Comparison of ENCODE assay signal across 13 mouse cellular contexts in the genomic region with DNA sequence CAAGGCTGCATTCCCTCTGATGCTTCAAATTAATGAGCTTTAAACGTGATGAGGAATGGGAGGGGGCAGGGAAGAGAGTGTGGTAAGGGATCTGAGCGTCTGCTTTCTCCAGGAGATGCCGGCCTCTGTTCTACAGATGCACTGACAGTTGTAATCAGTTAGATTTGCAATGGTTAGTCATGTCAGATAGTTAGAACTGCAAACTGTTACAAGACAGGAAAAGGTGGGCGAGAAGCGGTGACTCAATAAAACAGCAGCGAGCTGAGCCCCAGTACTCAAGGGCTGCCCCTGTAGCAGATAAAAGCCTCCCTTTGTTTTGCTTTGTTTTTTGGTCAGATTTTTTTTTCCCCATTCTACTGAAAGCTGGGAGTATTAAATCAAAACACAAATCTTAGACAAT. TPM values are rescaled to one million over a fixed set of nuclear protein-coding genes. Genes with fewer than 3 reads are reported as not detected.
DNase-seq lines count a peak whose midpoint lies in the region; ATAC-seq lines count a peak whose summit lies in the region.
"Had no signal": no experiment of that assay in that cellular context is flagged by ENCODE, and none has a peak within 500 bp of the region (broad histone marks: within the 10 kb centered on the region; RNA-seq: fewer than 3 reads in every experiment).

No protein-coding gene starts in this region.

- ATAC-seq in hindbrain, embryonic 16.5 days = peak; percentile 27; the same call in 1 of the 2 replicates
- ATAC-seq in hindbrain, embryonic 14.5 days (ENCODE audit: low FRiP score) = no peak; the same call in 1 of the 2 replicates
- peak; percentile 73 for ATAC-seq in CD4-positive, CD25-positive, alpha-beta regulatory T cell, adult 4 months
- ATAC-seq: forebrain, embryonic 15.5 days had no signal

- H3K4me3 ChIP-seq in hindbrain, embryonic 16.5 days (ENCODE audit: low read length) = no peak overlapping the region
- H3K4me3 ChIP-seq in hindbrain, embryonic 14.5 days (replicated peaks; ENCODE audit: low read length) = no peak overlapping the region
- H3K4me3 ChIP-seq: forebrain, embryonic 15.5 days; limb, embryonic 10.5 days had no signal

- no peak overlapping the region for H3K27ac ChIP-seq in hindbrain, embryonic 16.5 days (ENCODE audit: low read depth, low read length)
- no peak overlapping the region for H3K27ac ChIP-seq in hindbrain, embryonic 14.5 days
- H3K27ac ChIP-seq: forebrain, embryonic 15.5 days; kidney, postnatal 0 days; limb, embryonic 10.5 days had no signal

- 40% methylated on average over 6 of the region's 6 CpGs for WGBS in hindbrain, embryonic 16.5 days
- 34% methylated on average over 6 of the region's 6 CpGs for WGBS in hindbrain, embryonic 14.5 days

- no peaks in the 10 kb centered on the region for H3K9me3 ChIP-seq in hindbrain, embryonic 16.5 days (ENCODE audit: control insufficient read depth, low read length)
- H3K9me3 ChIP-seq in hindbrain, embryonic 14.5 days (ENCODE audit: control insufficient read depth, low read length) = no peaks in the 10 kb centered on the region
- H3K9me3 ChIP-seq: forebrain, embryonic 15.5 days; limb, embryonic 10.5 days had no signal

- peaks cover 3% of the 10 kb centered on the region for H3K4me1 ChIP-seq in hindbrain, embryonic 16.5 days (ENCODE audit: control insufficient read depth, insufficient read depth, low read depth, low read length)
- H3K4me1 ChIP-seq in hindbrain, embryonic 14.5 days (replicated peaks; ENCODE audit: control insufficient read depth, insufficient read depth, low read length) = no peaks in the 10 kb centered on the region; the same call in 1 of the 2 replicates
- H3K4me1 ChIP-seq: forebrain, embryonic 15.5 days had no signal

- DNase-seq in hindbrain, embryonic 14.5 days (ENCODE audit: low spot score) = no peak
- DNase-seq in 3T3-L1 (ENCODE audit: low read depth, low spot score) = peak; percentile 81
- DNase-seq in induced T-regulatory cell, adult 2 months (ENCODE audit: low read depth) = peak; percentile 81
- DNase-seq in ovary, adult 18-20 months (ENCODE audit: low spot score) = no peak
- no peak for DNase-seq in cerebellum, postnatal 25 days
- DNase-seq: adrenal gland, postnatal 25 days; cerebellum, adult 8-10 months; lung, adult 18-20 months had no signal

- no peaks in the 10 kb centered on the region for H3K36me3 ChIP-seq in hindbrain, embryonic 16.5 days (ENCODE audit: control insufficient read depth, insufficient read depth, low read length)
- no peaks in the 10 kb centered on the region for H3K36me3 ChIP-seq in hindbrain, embryonic 14.5 days (replicated peaks; ENCODE audit: control insufficient read depth, insufficient read depth)
- H3K36me3 ChIP-seq: forebrain, embryonic 15.5 days; limb, embryonic 10.5 days had no signal

- H3K4me2 ChIP-seq in hindbrain, embryonic 16.5 days (ENCODE audit: low read length) = no peak overlapping the region
- no peak overlapping the region for H3K4me2 ChIP-seq in hindbrain, embryonic 14.5 days (replicated peaks)
- H3K4me2 ChIP-seq: forebrain, embryonic 15.5 days had no signal

- no peak overlapping the region for H3K9ac ChIP-seq in hindbrain, embryonic 16.5 days (ENCODE audit: low read depth, low read length)
- H3K9ac ChIP-seq in hindbrain, embryonic 14.5 days = no peak overlapping the region
- H3K9ac ChIP-seq: forebrain, embryonic 15.5 days had no signal

- H3K27me3 ChIP-seq in hindbrain, embryonic 16.5 days (replicated peaks; ENCODE audit: control insufficient read depth, insufficient read depth, low read length) = no peaks in the 10 kb centered on the region
- H3K27me3 ChIP-seq in hindbrain, embryonic 14.5 days (ENCODE audit: control insufficient read depth, insufficient read depth, low read length) = no peaks in the 10 kb centered on the region
- H3K27me3 ChIP-seq: forebrain, embryonic 15.5 days had no signal

RNA-seq across cellular contexts. Expression of a gene that starts 58.9 kb away (rescaled TPM):
- 24.2 and 27.3 TPM in 2 replicates for polyA plus RNA-seq in hindbrain, embryonic 16.5 days (2015; fragmentation: Nextera tagmentation; extraction: Ambion mirVana)
- polyA plus RNA-seq in hindbrain, embryonic 14.5 days (2014; fragmentation: Nextera tagmentation; extraction: Ambion mirVana) = 26.1 and 26.2 TPM in 2 replicates
- 10 to 100 TPM; 18.0 to 22.0 TPM for polyA plus RNA-seq in CD4-positive, CD25-positive, alpha-beta regulatory T cell, adult 4 months (2017; shearing (Covaris generic))

Comparison
In these comparisons a context has a peak if more than half of its experiments do, and no peak if none do; other contexts are left out.
1. DNase-seq: peak in 3T3-L1 (single experiment) and induced T-regulatory cell, adult 2 months (single experiment); none in hindbrain, embryonic 14.5 days (single experiment), ovary, adult 18-20 months (single experiment) and cerebellum, postnatal 25 days (0 of 2).